Mouse (Mus musculus) left cerebral cortex, adult 2 months (tissue): ENCODE data around the gene Gnb5. TPM values are rescaled to one million over a fixed set of nuclear protein-coding genes. Genes with fewer than 3 reads are reported as not detected.

Source experiments
- DNase-seq, 2 experiments: peaks; one replicate each; pipeline ENCODE4 v3.0.0; 2021 to 2022; ENCODE audit warnings: low spot score in 2 of 2, mixed read lengths in 1 of 2; ENCODE audit errors: extremely low spot score in 1 of 2
- H3K27ac ChIP-seq: fragments of 200-600 bp; 2 replicates; pipeline ENCODE4 v1.8.1; 2022
- H3K4me3 ChIP-seq: fragments of 200-600 bp; 2 replicates; pipeline ENCODE4 v1.8.1; 2022
- CTCF ChIP-seq: fragments of 200-600 bp; IDR thresholded peaks from 2 replicates; pipeline ENCODE4 v1.8.1; 2022; ENCODE audit warnings: antibody characterized with exemption, mild to moderate bottlenecking, moderate library complexity
- intact Hi-C: fragments of 180-260 bp; cut with DNase I; formaldehyde crosslinking; loops from one replicate; pipeline ENCODE4 v1.15.1; 2025
- total RNA-seq, 2 experiments: library from RNA; stranded (reverse); gene quantifications; 2 replicates each; pipeline ENCODE4 v1.2.3; 2021

The Gnb5 gene
- total RNA-seq, 2 experiments from 2014 or later, result 143 to 163 TPM

- no peak for TF ChIP-seq CTCF
- no peak overlapping the region for H3K27ac ChIP-seq
- intact Hi-C loops, result no loop called here
- no peak for DNase-seq
- no peak overlapping the region for H3K4me3 ChIP-seq
Observed at GRCm38 (mm10) chr9:75275051-75275450, 31.0 kb upstream of the Gnb5 start.

- peak; percentile 47 to 49 for DNase-seq
- no peak overlapping the region for H3K27ac ChIP-seq
- intact Hi-C loops, result loop anchor here (5.0 to 10.0 kb wide), 2 partner anchors 236 to 376 kb away; no protein-coding TSS in a partner anchor
- TF ChIP-seq CTCF, result peak; percentile 57
- H3K4me3 ChIP-seq, result no peak overlapping the region
Observed at GRCm38 (mm10) chr9:75280814-75281213, 25.3 kb upstream of the Gnb5 start.

- H3K4me3 ChIP-seq, result no peak overlapping the region
Observed at GRCm38 (mm10) chr9:75282179-75282578, 23.9 kb upstream of the Gnb5 start.

GRCm38 (mm10) chr9:75282830-75283229 is 23.3 kb upstream of the Gnb5 start:
- peak; percentile 57 to 61 for DNase-seq
- Histone ChIP-seq H3K27ac (0 out of 2 replicates have a peak overlapping the region, but pooled peaks have one; percentile 16), H3K4me3 (no peak overlapping the region)
- intact Hi-C loops, result loop anchor here (1.0 to 10.0 kb wide), 3 partner anchors 151 to 378 kb away; no protein-coding TSS in a partner anchor
- TF ChIP-seq CTCF, result peak; percentile 90

More at GRCm38 (mm10) chr9:75282179-75282578, 23.9 kb upstream of the Gnb5 start:
- no peak for TF ChIP-seq CTCF
- no peak for DNase-seq
- no peak overlapping the region for H3K27ac ChIP-seq
- intact Hi-C loops, result loop anchor here (1.0 to 10.0 kb wide), 3 partner anchors 152 to 377 kb away; no protein-coding TSS in a partner anchor

- H3K27ac ChIP-seq, result no peak overlapping the region
- DNase-seq, result no peak
- intact Hi-C loops, result loop anchor here (5.0 to 10.0 kb wide), 2 partner anchors 234 to 379 kb away; no protein-coding TSS in a partner anchor
- TF ChIP-seq CTCF, result no peak
- no peak overlapping the region for H3K4me3 ChIP-seq
Observed at GRCm38 (mm10) chr9:75283636-75284035, 22.5 kb upstream of the Gnb5 start.

- intact Hi-C loops, result loop anchor here (10.0 kb wide), 1 partner anchor 381 kb away; no protein-coding TSS in a partner anchor
- no peak; the same call in none of the 2 replicates for TF ChIP-seq CTCF
- Histone ChIP-seq H3K4me3 (no peak overlapping the region), H3K27ac (no peak overlapping the region)
- no peak for DNase-seq
Observed at GRCm38 (mm10) chr9:75285363-75285762, 20.7 kb upstream of the Gnb5 start.

- no peak overlapping the region for H3K4me3 ChIP-seq
- no peak for TF ChIP-seq CTCF
- no peak for DNase-seq
- H3K27ac ChIP-seq, result no peak overlapping the region
- intact Hi-C loops, result loop anchor here (10.0 kb wide), 1 partner anchor 383 kb away; no protein-coding TSS in a partner anchor
Observed at GRCm38 (mm10) chr9:75287636-75288035, 18.5 kb upstream of the Gnb5 start.

- Histone ChIP-seq H3K4me3 (no peak overlapping the region), H3K27ac (no peak overlapping the region)
- no peak for DNase-seq
- intact Hi-C loops, result loop anchor here (10.0 kb wide), 1 partner anchor 385 kb away; no protein-coding TSS in a partner anchor
- peak; percentile 62 for TF ChIP-seq CTCF
Observed at GRCm38 (mm10) chr9:75289545-75289944, 16.5 kb upstream of the Gnb5 start.

- no peak for DNase-seq
- H3K4me3 ChIP-seq, result no peak overlapping the region
- no peak overlapping the region for H3K27ac ChIP-seq
- peak; percentile 58 for TF ChIP-seq CTCF
- intact Hi-C loops, result no loop called here
Observed at GRCm38 (mm10) chr9:75299342-75299741, 6.7 kb upstream of the Gnb5 start.

- Histone ChIP-seq H3K4me3 (no peak overlapping the region), H3K27ac (no peak overlapping the region)
- no peak for TF ChIP-seq CTCF
- intact Hi-C loops, result no loop called here
- no peak for DNase-seq
Observed at GRCm38 (mm10) chr9:75303033-75303432, 3.1 kb upstream of the Gnb5 start.

GRCm38 (mm10) chr9:75303701-75304261 is 2.3 kb upstream of the Gnb5 start:
- no peak for DNase-seq
- TF ChIP-seq CTCF, result no peak
- intact Hi-C loops, result no loop called here

GRCm38 (mm10) chr9:75304286-75304685 is 1.8 kb upstream of the Gnb5 start:
- H3K4me3 ChIP-seq, result no peak overlapping the region
- intact Hi-C loops, result no loop called here
- H3K27ac ChIP-seq, result no peak overlapping the region
- no peak for TF ChIP-seq CTCF
- DNase-seq, result no peak

More at GRCm38 (mm10) chr9:75303701-75304261, 2.3 kb upstream of the Gnb5 start:
- H3K4me3 ChIP-seq, result no peak overlapping the region
- H3K27ac ChIP-seq, result no peak overlapping the region

- no peak for DNase-seq
- Histone ChIP-seq H3K4me3 (no peak overlapping the region), H3K27ac (no peak overlapping the region)
- intact Hi-C loops, result no loop called here
- TF ChIP-seq CTCF, result no peak
Observed at GRCm38 (mm10) chr9:75307015-75307414, 927 bp downstream of the Gnb5 start.
